Mouse (Mus musculus) MEL (cell line): Measurements from ENCODE around the gene Engase.

Source experiments
- CTCF ChIP-seq, 3 experiments: IDR thresholded peaks in 2 of 3; conservative IDR thresholded peaks in 1 of 3; 2 replicates each; pipeline ENCODE4 v1.5.1; 2011 to 2012; ENCODE audit warnings: low read length in 3 of 3, low read depth in 2 of 3, mild to moderate bottlenecking in 2 of 3, improper control_type of control experiment in 1 of 3, inconsistent platforms in 1 of 3, mixed read lengths in 1 of 3, moderate library complexity in 1 of 3; ENCODE audit not compliant: control insufficient read depth in 1 of 3, insufficient read depth in 1 of 3, poor library complexity in 1 of 3, severe bottlenecking in 1 of 3
- POLR2A ChIP-seq, 2 experiments: IDR thresholded peaks; 2 replicates each; pipeline ENCODE4 v1.6.1; 2011 to 2012; ENCODE audit warnings: low read length in 2 of 2, mild to moderate bottlenecking in 2 of 2, control low read depth in 1 of 2, improper control_type of control experiment in 1 of 2, low read depth in 1 of 2, moderate library complexity in 1 of 2; ENCODE audit not compliant: control insufficient read depth in 1 of 2, insufficient read depth in 1 of 2, poor library complexity in 1 of 2
- POLR2AphosphoS2 ChIP-seq: IDR thresholded peaks from 2 replicates; pipeline ENCODE4 v1.6.1; 2011; ENCODE audit warnings: low read length, improper control_type of control experiment
- POLR2AphosphoS5 ChIP-seq: IDR thresholded peaks from 2 replicates; pipeline ENCODE4 v1.6.1; 2012; ENCODE audit warnings: low read depth, borderline replicate concordance, mild to moderate bottlenecking, inconsistent platforms, low read length, moderate library complexity, mixed read lengths
- ZC3H11A ChIP-seq: IDR thresholded peaks from 2 replicates; pipeline ENCODE4 v1.6.1; 2012; ENCODE audit warnings: low read depth, mild to moderate bottlenecking, inconsistent platforms, low read length, improper control_type of control experiment

- TF ChIP-seq POLR2AphosphoS5 (no peak), CTCF (IDR thresholded peaks at IDR 0.05 in 2 of 3, conservative IDR thresholded peaks at IDR 0.05 in 1 of 3; ENCODE audit: control insufficient read depth in 1 of 3, insufficient read depth in 1 of 3, low read depth in 2 of 3, low read length in 3 of 3, poor library complexity in 1 of 3, severe bottlenecking in 1 of 3) (no peak), POLR2A (IDR thresholded peaks at IDR 0.05; ENCODE audit: control insufficient read depth in 1 of 2, insufficient read depth in 1 of 2, low read depth in 1 of 2, low read length in 2 of 2, poor library complexity in 1 of 2) (no peak), POLR2AphosphoS2 (no peak), ZC3H11A (no peak)
Observed at GRCm38 (mm10) chr11:118525059-118525458, 48.4 kb downstream of the Engase start.
